Mouse (Mus musculus): ENCODE data around the gene Zfp444.

Gene Zfp444

DNA sequence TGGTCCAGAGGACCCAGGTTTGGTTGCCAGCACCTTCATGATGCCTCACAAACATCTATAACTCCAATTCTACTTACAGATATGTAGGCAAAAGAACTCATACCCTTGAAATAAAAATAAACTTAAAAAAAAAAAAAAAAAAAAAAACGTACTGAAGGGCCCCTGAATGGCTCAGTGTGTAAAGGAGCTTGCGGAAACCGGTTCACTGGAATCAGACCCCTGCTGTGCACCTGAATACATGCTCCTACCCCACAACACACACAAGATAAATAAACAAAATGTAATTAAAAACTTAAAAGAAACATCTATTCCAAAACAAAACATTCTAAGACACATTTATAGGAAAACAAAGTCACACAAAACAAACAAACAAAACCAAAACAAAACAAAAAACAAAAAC lies 48.1 kb downstream of the Zfp444 start:
- no peak for DNase-seq

DNA sequence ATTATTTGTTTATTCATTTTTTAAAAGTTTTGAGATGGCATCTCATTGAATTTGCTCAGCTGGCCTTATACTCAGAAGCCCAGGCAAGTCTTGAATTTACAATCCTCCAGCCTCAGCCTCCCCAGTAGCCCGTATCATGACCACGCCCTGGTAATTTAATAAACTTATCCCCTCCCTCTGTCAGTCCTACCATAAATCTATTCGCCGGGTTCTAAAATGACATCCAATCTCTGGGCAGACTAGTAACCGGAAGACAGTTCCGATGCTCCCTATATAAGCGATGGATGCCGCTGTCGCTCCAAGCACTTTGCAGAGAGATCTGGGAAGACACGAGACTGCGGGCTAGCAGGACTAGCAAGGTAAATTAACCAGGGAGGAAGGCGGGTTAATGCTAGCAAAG lies 50.0 kb downstream of the Zfp444 start, which contains the start of gene Zscan5b:
Zscan5b (plus strand) TSS at position 301 of the 400 bp plus-strand sequence.
- no peak for DNase-seq

- peak; percentile 3 for DNase-seq
Observed at GRCm38 (mm10) chr7:6228491-6228890, 56.5 kb downstream of the Zfp444 start.

DNA sequence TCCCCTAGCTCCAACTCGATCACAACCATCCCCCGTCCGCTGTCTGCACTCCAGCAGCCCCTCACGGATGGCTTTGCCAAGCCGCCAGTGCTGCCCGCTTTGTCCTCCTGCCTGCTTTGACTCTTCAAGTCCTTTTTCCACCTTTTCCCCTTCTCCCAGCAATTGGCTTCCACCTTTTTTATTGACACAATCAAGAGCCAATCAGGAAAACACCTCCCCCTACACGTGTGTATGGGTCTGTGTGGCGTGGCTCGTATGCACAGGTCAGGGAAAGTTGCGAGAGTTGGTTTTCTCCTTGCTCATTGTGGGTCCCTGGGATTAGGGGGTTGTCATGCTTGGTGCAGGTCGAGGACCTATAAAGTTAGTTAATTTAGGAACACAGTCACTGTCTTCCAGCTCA lies 67.8 kb downstream of the Zfp444 start:
- DNase-seq = no peak

DNA sequence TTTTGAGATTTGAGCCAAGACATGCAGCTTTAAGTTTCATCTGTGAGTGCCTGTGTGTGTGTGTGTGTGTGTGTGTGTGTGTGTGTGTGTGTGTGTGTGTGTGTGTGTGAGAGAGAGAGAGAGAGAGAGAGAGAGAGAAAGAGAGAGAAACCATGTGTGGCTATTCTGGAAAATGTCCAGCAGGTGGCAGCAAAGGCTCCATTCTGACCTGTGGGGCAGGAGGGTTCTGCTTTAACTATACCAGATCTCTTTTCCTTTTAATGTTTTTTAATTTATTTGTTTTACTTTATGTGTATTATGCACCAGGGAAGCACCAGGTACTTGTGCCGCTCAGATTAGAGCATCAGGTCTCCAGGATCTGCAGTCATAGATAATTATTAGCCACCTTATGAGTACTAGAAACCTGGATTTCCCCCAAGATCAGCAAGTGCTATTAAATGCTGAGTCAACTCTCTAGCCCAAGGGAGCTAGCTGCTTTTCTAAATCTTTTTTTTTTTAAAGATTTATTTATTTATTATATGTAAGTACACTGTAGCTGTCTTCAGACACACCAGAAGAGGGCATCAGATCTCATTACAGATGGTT lies 68.9 kb downstream of the Zfp444 start:
- DNase-seq = peak; percentile 24

Measured in cerebellum, adult 8-10 months (tissue).